20 mouse cellular contexts compared by ENCODE assay signal in the genomic region with DNA sequence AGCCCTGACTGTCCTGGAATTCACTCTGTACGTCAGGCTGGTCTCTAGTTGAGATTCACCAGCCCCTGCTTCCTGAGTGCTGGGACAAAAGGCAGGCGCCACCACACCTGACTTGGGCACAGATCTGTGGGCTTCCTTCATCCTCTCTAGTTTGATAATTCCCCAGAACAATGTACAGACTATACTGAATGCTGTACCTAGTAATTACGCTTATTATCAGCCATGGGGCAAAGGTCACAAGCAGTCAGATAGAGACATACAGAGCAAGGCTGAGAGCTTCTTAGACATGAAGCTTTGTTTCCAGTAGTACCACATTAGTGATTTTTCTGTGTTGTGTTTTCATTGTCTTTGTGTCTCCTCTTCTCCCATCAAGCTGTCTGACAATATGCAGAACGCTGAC.
"Had no signal": no experiment of that assay in that cellular context is flagged by ENCODE, and none has a peak within 500 bp of the region (broad histone marks: within the 10 kb centered on the region; RNA-seq: fewer than 3 reads in every experiment).

No protein-coding gene starts in this region.

- H3K9ac ChIP-seq: lung, embryonic 14.5 days; midbrain, embryonic 12.5 days; neural tube, embryonic 13.5 days; neural tube, embryonic 15.5 days; stomach, embryonic 15.5 days had no signal

- ATAC-seq: midbrain, embryonic 16.5 days had no signal

- H3K27me3 ChIP-seq: midbrain, embryonic 12.5 days; neural tube, embryonic 13.5 days; neural tube, embryonic 15.5 days; stomach, embryonic 15.5 days had no signal

- H3K4me2 ChIP-seq: lung, embryonic 14.5 days; midbrain, embryonic 12.5 days; neural tube, embryonic 13.5 days; neural tube, embryonic 15.5 days; stomach, embryonic 15.5 days had no signal

- H3K27ac ChIP-seq: midbrain, embryonic 10.5 days; midbrain, embryonic 12.5 days; neural tube, embryonic 13.5 days; neural tube, embryonic 15.5 days; stomach, embryonic 15.5 days; stomach, postnatal 0 days had no signal

- H3K4me1 ChIP-seq: midbrain, embryonic 10.5 days; midbrain, embryonic 12.5 days; neural tube, embryonic 13.5 days; neural tube, embryonic 15.5 days; stomach, embryonic 15.5 days had no signal

- H3K9me3 ChIP-seq: midbrain, embryonic 10.5 days; midbrain, embryonic 12.5 days; neural tube, embryonic 13.5 days; neural tube, embryonic 15.5 days; stomach, embryonic 15.5 days had no signal

- H3K4me3 ChIP-seq: midbrain, embryonic 10.5 days; midbrain, embryonic 12.5 days; myocyte; neural tube, embryonic 13.5 days; neural tube, embryonic 15.5 days; stomach, embryonic 15.5 days had no signal

- DNase-seq: lung, adult 18-20 months; lung, embryonic 14.5 days; lung, postnatal 10 days; lung, postnatal 4 days; midbrain, embryonic 14.5 days; retina, postnatal 1 day; right cerebral cortex, adult 18-20 months; right cerebral cortex, postnatal 25 days; right cerebral cortex, postnatal 4 days; thymus, adult 2 months; thymus, postnatal 25 days; thymus, postnatal 4 days had no signal
